Mouse (Mus musculus) embryonic facial prominence, embryonic 13.5 days (tissue): Measurements from ENCODE around the gene Mex3a. TPM values are rescaled to one million over a fixed set of nuclear protein-coding genes. Genes with fewer than 3 reads are reported as not detected.

Source experiments
- ATAC-seq: fragments of 200-750 bp; cut with Nextera tagmentation; 2 replicates; pipeline ENCODE4 v1.8.0; 2017; ENCODE audit warnings: low read depth; ENCODE audit not compliant: insufficient number of reproducible peaks, insufficient read depth, low FRiP score, low TSS enrichment
- H3K27ac ChIP-seq: fragments of 300-500 bp; sonication (generic); 2 replicates; pipeline ENCODE4 v1.5.1; 2015; ENCODE audit warnings: moderate library complexity, mild to moderate bottlenecking, inconsistent platforms
- H3K27me3 ChIP-seq: fragments of 300-500 bp; sonication (generic); 2 replicates; pipeline ENCODE4 v1.6.1; 2015; ENCODE audit warnings: mild to moderate bottlenecking, inconsistent platforms
- H3K36me3 ChIP-seq: fragments of 300-500 bp; sonication (generic); 2 replicates; pipeline ENCODE4 v1.6.1; 2015; ENCODE audit warnings: mild to moderate bottlenecking, inconsistent platforms
- H3K4me1 ChIP-seq: fragments of 300-500 bp; sonication (generic); 2 replicates; pipeline ENCODE4 v1.6.1; 2015; ENCODE audit warnings: inconsistent platforms
- H3K4me2 ChIP-seq: fragments of 300-500 bp; sonication (generic); 2 replicates; pipeline ENCODE4 v1.6.1; 2015; ENCODE audit warnings: moderate library complexity, mild to moderate bottlenecking, inconsistent platforms
- H3K4me3 ChIP-seq: fragments of 300-500 bp; sonication (generic); 2 replicates; pipeline ENCODE4 v1.5.1; 2015; ENCODE audit warnings: mild to moderate bottlenecking, inconsistent platforms
- H3K9ac ChIP-seq: fragments of 300-500 bp; sonication (generic); 2 replicates; pipeline ENCODE4 v1.6.1; 2015; ENCODE audit warnings: mild to moderate bottlenecking, inconsistent platforms
- H3K9me3 ChIP-seq: fragments of 300-500 bp; sonication (generic); 2 replicates; pipeline ENCODE4 v1.6.1; 2016; ENCODE audit warnings: inconsistent platforms
- WGBS: fragments of 180-500 bp; shearing (Covaris S2); methylation state at CpG from one replicate; pipeline ENCODE4 v1.1.7; 2015; ENCODE audit warnings: mixed read lengths; 5-methylcytosine and 5-hydroxymethylcytosine counted together
- polyA plus RNA-seq: library from polyadenylated mRNA; unstranded; fragments of >200 nt; fragmentation: Nextera tagmentation; extraction: Ambion mirVana; gene quantifications from 2 replicates; pipeline ENCODE4 v1.2.1, GENCODE M21; 2015

Mex3a gene
- polyA plus RNA-seq, 1 experiment from 2014 or later, result 33.4 TPM

GRCm38 (mm10) chr3:88563966-88564365 is 31.8 kb downstream of the Mex3a start:
- Histone ChIP-seq H3K4me1 (no peaks in the 10 kb centered on the region), H3K9me3 (no peaks in the 10 kb centered on the region), H3K36me3 (peaks cover 100% of the 10 kb centered on the region), H3K27ac (no peak overlapping the region), H3K27me3 (no peaks in the 10 kb centered on the region), H3K9ac (no peak overlapping the region), H3K4me3 (no peak overlapping the region), H3K4me2 (no peak overlapping the region)
- 88% methylated on average over 7 of the region's 7 CpGs for WGBS
- no peak for ATAC-seq

GRCm38 (mm10) chr3:88566116-88566515 is 33.9 kb downstream of the Mex3a start:
- peaks cover 99% of the 10 kb centered on the region for H3K36me3 ChIP-seq
- no peaks in the 10 kb centered on the region for H3K27me3 ChIP-seq
- no peak overlapping the region for H3K27ac ChIP-seq
- no peaks in the 10 kb centered on the region for H3K9me3 ChIP-seq
- ATAC-seq, result no peak
- no peak overlapping the region for H3K4me3 ChIP-seq
- 96% methylated on average over 3 of the region's 3 CpGs for WGBS
- no peak overlapping the region for H3K4me2 ChIP-seq
- no peaks in the 10 kb centered on the region for H3K4me1 ChIP-seq
- H3K9ac ChIP-seq, result peak overlapping the region; percentile 21; the same call in 1 of the 2 replicates

- H3K9me3 ChIP-seq, result no peaks in the 10 kb centered on the region
- H3K27ac ChIP-seq, result no peak overlapping the region
- WGBS, result 77% methylated on average over 4 of the region's 4 CpGs
- H3K4me1 ChIP-seq, result no peaks in the 10 kb centered on the region
- no peaks in the 10 kb centered on the region for H3K27me3 ChIP-seq
- H3K4me3 ChIP-seq, result no peak overlapping the region
- H3K9ac ChIP-seq, result no peak overlapping the region
- peaks cover 94% of the 10 kb centered on the region for H3K36me3 ChIP-seq
- H3K4me2 ChIP-seq, result no peak overlapping the region
- no peak for ATAC-seq
Measured at GRCm38 (mm10) chr3:88566536-88567061, 34.4 kb downstream of the Mex3a start.

- WGBS, result 89% methylated on average over 6 of the region's 6 CpGs
- no peak for ATAC-seq
- no peaks in the 10 kb centered on the region for H3K9me3 ChIP-seq
Measured at GRCm38 (mm10) chr3:88567892-88568291, 35.7 kb downstream of the Mex3a start.

GRCm38 (mm10) chr3:88568615-88569014 is 36.4 kb downstream of the Mex3a start:
- H3K4me2 ChIP-seq, result no peak overlapping the region
- ATAC-seq, result no peak
- H3K27ac ChIP-seq, result no peak overlapping the region
- 99% methylated on average over 2 of the region's 2 CpGs for WGBS
- no peak overlapping the region for H3K4me3 ChIP-seq
- no peaks in the 10 kb centered on the region for H3K4me1 ChIP-seq
- H3K9ac ChIP-seq, result no peak overlapping the region
- peaks cover 74% of the 10 kb centered on the region for H3K36me3 ChIP-seq
- no peaks in the 10 kb centered on the region for H3K9me3 ChIP-seq
- H3K27me3 ChIP-seq, result no peaks in the 10 kb centered on the region

More at GRCm38 (mm10) chr3:88567892-88568291, 35.7 kb downstream of the Mex3a start:
- Histone ChIP-seq H3K9ac (no peak overlapping the region), H3K4me2 (no peak overlapping the region), H3K4me1 (no peaks in the 10 kb centered on the region), H3K4me3 (no peak overlapping the region), H3K27ac (no peak overlapping the region), H3K27me3 (no peaks in the 10 kb centered on the region), H3K36me3 (peaks cover 81% of the 10 kb centered on the region)

- no peaks in the 10 kb centered on the region for H3K4me1 ChIP-seq
- no peak overlapping the region for H3K27ac ChIP-seq
- H3K4me2 ChIP-seq, result no peak overlapping the region
- 97% methylated on average over 2 of the region's 2 CpGs for WGBS
- peaks cover 69% of the 10 kb centered on the region for H3K36me3 ChIP-seq
- ATAC-seq, result no peak
- no peak overlapping the region for H3K4me3 ChIP-seq
- H3K9me3 ChIP-seq, result no peaks in the 10 kb centered on the region
- H3K27me3 ChIP-seq, result no peaks in the 10 kb centered on the region
- H3K9ac ChIP-seq, result no peak overlapping the region
Measured at GRCm38 (mm10) chr3:88569093-88569492, 36.9 kb downstream of the Mex3a start.

- 95% methylated on average over 5 of the region's 5 CpGs for WGBS
- no peak overlapping the region for H3K9ac ChIP-seq
- no peak overlapping the region for H3K27ac ChIP-seq
- ATAC-seq, result no peak
- H3K4me1 ChIP-seq, result no peaks in the 10 kb centered on the region
- no peak overlapping the region for H3K4me3 ChIP-seq
- H3K4me2 ChIP-seq, result no peak overlapping the region
- H3K9me3 ChIP-seq, result no peaks in the 10 kb centered on the region
- peaks cover 63% of the 10 kb centered on the region for H3K36me3 ChIP-seq
- H3K27me3 ChIP-seq, result no peaks in the 10 kb centered on the region
Measured at GRCm38 (mm10) chr3:88569694-88570093, 37.5 kb downstream of the Mex3a start.

GRCm38 (mm10) chr3:88570341-88570740 is 38.1 kb downstream of the Mex3a start:
- H3K9me3 ChIP-seq, result no peaks in the 10 kb centered on the region
- H3K4me1 ChIP-seq, result no peaks in the 10 kb centered on the region
- H3K4me3 ChIP-seq, result no peak overlapping the region
- no peak overlapping the region for H3K4me2 ChIP-seq
- H3K27me3 ChIP-seq, result no peaks in the 10 kb centered on the region
- WGBS, result 94% methylated on average over 10 of the region's 10 CpGs
- no peak overlapping the region for H3K27ac ChIP-seq
- no peak overlapping the region for H3K9ac ChIP-seq
- peaks cover 57% of the 10 kb centered on the region for H3K36me3 ChIP-seq
- ATAC-seq, result no peak

- Histone ChIP-seq H3K4me1 (no peaks in the 10 kb centered on the region), H3K9me3 (no peaks in the 10 kb centered on the region), H3K27me3 (no peaks in the 10 kb centered on the region), H3K9ac (no peak overlapping the region), H3K4me3 (no peak overlapping the region), H3K4me2 (no peak overlapping the region), H3K27ac (no peak overlapping the region), H3K36me3 (peaks cover 42% of the 10 kb centered on the region)
- no peak for ATAC-seq
- WGBS, result 68% methylated on average over 1 of the region's 1 CpGs
Measured at GRCm38 (mm10) chr3:88571856-88572255, 39.7 kb downstream of the Mex3a start.

- no peak overlapping the region for H3K4me3 ChIP-seq
- peaks cover 32% of the 10 kb centered on the region for H3K36me3 ChIP-seq
- H3K4me2 ChIP-seq, result no peak overlapping the region
- no peaks in the 10 kb centered on the region for H3K27me3 ChIP-seq
- no peaks in the 10 kb centered on the region for H3K4me1 ChIP-seq
- H3K9ac ChIP-seq, result no peak overlapping the region
- H3K9me3 ChIP-seq, result no peaks in the 10 kb centered on the region
- 75% methylated on average over 2 of the region's 2 CpGs for WGBS
- no peak for ATAC-seq
- H3K27ac ChIP-seq, result no peak overlapping the region
Measured at GRCm38 (mm10) chr3:88572835-88573234, 40.6 kb downstream of the Mex3a start.

- no peak overlapping the region for H3K4me3 ChIP-seq
- H3K4me2 ChIP-seq, result no peak overlapping the region
- no peak for ATAC-seq
- WGBS, result 80% methylated on average over 2 of the region's 2 CpGs
- no peak overlapping the region for H3K27ac ChIP-seq
- H3K4me1 ChIP-seq, result no peaks in the 10 kb centered on the region; the same call in 1 of the 2 replicates
- no peaks in the 10 kb centered on the region for H3K9me3 ChIP-seq
- H3K36me3 ChIP-seq, result peaks cover 22% of the 10 kb centered on the region
- H3K9ac ChIP-seq, result no peak overlapping the region
- no peaks in the 10 kb centered on the region for H3K27me3 ChIP-seq
Measured at GRCm38 (mm10) chr3:88573810-88574209, 41.6 kb downstream of the Mex3a start.

GRCm38 (mm10) chr3:88575540-88575939 is 43.3 kb downstream of the Mex3a start, which contains the start of gene Ssr2:
Gene Ssr2 (plus strand): TSS chr3:88575876.
- Histone ChIP-seq H3K4me3 (no peak within 1 kb of the TSS), H3K9me3 (no peaks in the 10 kb centered on the region), H3K27ac (no peak within 1 kb of the TSS), H3K36me3 (peaks cover 5% of the 10 kb centered on the region), H3K4me1 (peaks cover 7% of the 10 kb centered on the region), H3K27me3 (no peaks in the 10 kb centered on the region), H3K4me2 (no peak within 1 kb of the TSS), H3K9ac (no peak within 1 kb of the TSS)
- 84% methylated on average over 3 of the region's 3 CpGs for WGBS
- no peak for ATAC-seq
